Mouse (Mus musculus) stomach, postnatal 0 days (tissue): Measurements from ENCODE around the gene C2cd5.

ENCODE experiments used
- CTCF ChIP-seq: IDR thresholded peaks from 2 replicates; pipeline ENCODE4 v1.5.1; 2016; ENCODE audit warnings: antibody characterized with exemption, low read depth, mild to moderate bottlenecking, moderate library complexity
- EP300 ChIP-seq: optimal IDR thresholded peaks from 2 replicates; pipeline ENCODE3; 2016; ENCODE audit warnings: antibody characterized with exemption

GRCm38 (mm10) chr6:143137341-143137740 lies 37.4 kb upstream of the C2cd5 start:
- TF ChIP-seq CTCF (no peak), EP300 (no peak)
